Mouse (Mus musculus) CH12.LX (cell line): ENCODE data around the gene Fam114a1. TPM values are rescaled to one million over a fixed set of nuclear protein-coding genes. Genes with fewer than 3 reads are reported as not detected.

Experiments used
- DNase-seq: peaks from one replicate; pipeline ENCODE4 v3.0.0-alpha.2; 2013; ENCODE audit errors: extremely low read depth
- H3K27ac ChIP-seq: 2 replicates; pipeline ENCODE4 v1.5.1; 2012; ENCODE audit warnings: low read depth, mild to moderate bottlenecking, control low read depth, moderate library complexity; ENCODE audit not compliant: insufficient read depth
- H3K27me3 ChIP-seq: replicated peaks from 2 replicates; pipeline ENCODE3; 2012; ENCODE audit warnings: inconsistent platforms
- H3K36me3 ChIP-seq, 2 experiments: replicated peaks in 1 of 2; 2 replicates each; pipeline versions ENCODE3 to v1.6.1; 2012; ENCODE audit warnings: inconsistent platforms in 1 of 2, low read length in 1 of 2, mild to moderate bottlenecking in 1 of 2, mixed read lengths in 1 of 2, moderate library complexity in 1 of 2; ENCODE audit not compliant: control insufficient read depth in 1 of 2, insufficient read depth in 1 of 2
- H3K4me1 ChIP-seq, 2 experiments: 2 replicates each; pipeline ENCODE4 v1.6.1; 2012; ENCODE audit warnings: inconsistent platforms in 1 of 2, moderate library complexity in 1 of 2; ENCODE audit not compliant: insufficient read depth in 2 of 2, control insufficient read depth in 1 of 2
- H3K4me2 ChIP-seq: 2 replicates; pipeline ENCODE4 v1.6.1; 2012; ENCODE audit warnings: low read depth, mild to moderate bottlenecking, control low read depth; ENCODE audit not compliant: poor library complexity, insufficient read depth, severe bottlenecking
- H3K4me3 ChIP-seq, 3 experiments: fragments of 150-350 bp in 1 of 3; sonication (generic) in 1 of 3; replicated peaks in 1 of 3; 2 replicates each; pipeline versions ENCODE3 to v1.5.1; 2011 to 2012; ENCODE audit warnings: low read depth in 2 of 3, low read length in 2 of 3, mild to moderate bottlenecking in 2 of 3, moderate library complexity in 2 of 3, control low read depth in 1 of 3, improper control_type of control experiment in 1 of 3, inconsistent platforms in 1 of 3, mixed read lengths in 1 of 3; ENCODE audit not compliant: poor library complexity in 1 of 3
- H3K79me2 ChIP-seq: replicated peaks from 2 replicates; pipeline ENCODE4 v1.6.1; 2012; ENCODE audit warnings: mild to moderate bottlenecking, moderate library complexity; ENCODE audit not compliant: control insufficient read depth, poor library complexity, insufficient read depth, severe bottlenecking; ENCODE audit errors: extremely low read depth
- H3K9ac ChIP-seq: 2 replicates; pipeline ENCODE4 v1.6.1; 2012; ENCODE audit warnings: low read depth, mild to moderate bottlenecking, control low read depth, moderate library complexity; ENCODE audit not compliant: insufficient read depth
- H3K9me3 ChIP-seq: replicated peaks from 2 replicates; pipeline ENCODE3; 2012; ENCODE audit warnings: low read length, inconsistent platforms, mixed read lengths
- E2F4 ChIP-seq: IDR thresholded peaks from 2 replicates; pipeline ENCODE4 v1.6.1; 2011; ENCODE audit warnings: low read depth, low read length, improper control_type of control experiment; ENCODE audit not compliant: insufficient replicate concordance
- ETS1 ChIP-seq: conservative IDR thresholded peaks from 2 replicates; pipeline ENCODE4 v1.6.1; 2012; ENCODE audit warnings: low read depth, mild to moderate bottlenecking, inconsistent platforms, low read length, improper control_type of control experiment, moderate library complexity
- GABPA ChIP-seq: IDR thresholded peaks from 2 replicates; pipeline ENCODE4 v1.6.1; 2012; ENCODE audit warnings: low read depth, low read length, improper control_type of control experiment, inconsistent platforms; ENCODE audit not compliant: insufficient replicate concordance
- HCFC1 ChIP-seq: IDR thresholded peaks from 2 replicates; pipeline ENCODE4 v1.6.1; 2012; ENCODE audit warnings: low read depth, mild to moderate bottlenecking, inconsistent platforms, low read length, improper control_type of control experiment
- JUN ChIP-seq: IDR thresholded peaks from 2 replicates; pipeline ENCODE4 v1.6.1; 2011; ENCODE audit warnings: low read depth, mild to moderate bottlenecking, low read length, improper control_type of control experiment, moderate library complexity; ENCODE audit not compliant: insufficient read depth
- MAX ChIP-seq: IDR thresholded peaks from 2 replicates; pipeline ENCODE4 v1.6.1; 2011; ENCODE audit warnings: low read length, improper control_type of control experiment
- MAZ ChIP-seq: IDR thresholded peaks from 2 replicates; pipeline ENCODE4 v1.6.1; 2012; ENCODE audit warnings: low read depth, mild to moderate bottlenecking, inconsistent platforms, low read length, improper control_type of control experiment, moderate library complexity
- MEF2A ChIP-seq: IDR thresholded peaks from 2 replicates; pipeline ENCODE4 v1.6.1; 2014; ENCODE audit warnings: low read depth, mild to moderate bottlenecking, inconsistent platforms, low read length, improper control_type of control experiment, borderline replicate concordance
- NRF1 ChIP-seq: IDR thresholded peaks from 2 replicates; pipeline ENCODE4 v1.6.1; 2014; ENCODE audit warnings: low read depth, mild to moderate bottlenecking, inconsistent platforms, low read length, improper control_type of control experiment, moderate library complexity
- POLR2AphosphoS2 ChIP-seq: IDR thresholded peaks from 2 replicates; pipeline ENCODE4 v1.6.1; 2011; ENCODE audit warnings: low read depth, low read length, improper control_type of control experiment
- RAD21 ChIP-seq: IDR thresholded peaks from 2 replicates; pipeline ENCODE4 v1.6.1; 2011; ENCODE audit warnings: low read depth, mild to moderate bottlenecking, low read length, improper control_type of control experiment, moderate library complexity
- RCOR1 ChIP-seq: conservative IDR thresholded peaks from 2 replicates; pipeline ENCODE4 v1.6.1; 2012; ENCODE audit warnings: low read depth, mild to moderate bottlenecking, inconsistent platforms, low read length, improper control_type of control experiment
- SMC3 ChIP-seq: IDR thresholded peaks from 2 replicates; pipeline ENCODE4 v1.6.1; 2011; ENCODE audit warnings: low read depth, low read length, improper control_type of control experiment
- UBTF ChIP-seq: IDR thresholded peaks from 2 replicates; pipeline ENCODE4 v1.6.1; 2012; ENCODE audit warnings: low read depth, mild to moderate bottlenecking, inconsistent platforms, low read length, improper control_type of control experiment, moderate library complexity
- ZKSCAN1 ChIP-seq: IDR thresholded peaks from 2 replicates; pipeline ENCODE4 v1.6.1; 2012; ENCODE audit warnings: low read depth, inconsistent platforms, low read length, improper control_type of control experiment, borderline replicate concordance
- ZMIZ1 ChIP-seq: IDR thresholded peaks from 2 replicates; pipeline ENCODE4 v1.6.1; 2012; ENCODE audit warnings: low read depth, mild to moderate bottlenecking, inconsistent platforms, low read length, improper control_type of control experiment
- ZNF384 ChIP-seq: IDR thresholded peaks from 2 replicates; pipeline ENCODE4 v1.6.1; 2012; ENCODE audit warnings: low read depth, low read length, improper control_type of control experiment, inconsistent platforms
- dilution Hi-C: fragments of 300-500 bp; cut with MboI; formaldehyde crosslinking; loops from 2 replicates; pipeline ENCODE4 v1.14.3; 2020; ENCODE audit warnings: low sequenced_read_pairs; ENCODE audit not compliant: extremely low pct_unique_long_range_greater_than_20kb, extremely low pct_ligation_motif_present
- in situ Hi-C: fragments of 300-500 bp; cut with MboI; formaldehyde crosslinking; loops from 3 replicates; pipeline ENCODE4 v1.14.3; 2019; ENCODE audit warnings: low sequenced_read_pairs, low pct_ligation_motif_present, low pct_unique_long_range_greater_than_20kb, mixed read lengths
- polyA plus RNA-seq: library from polyadenylated mRNA; unstranded; fragments of >175 nt; gene quantifications from 2 replicates; pipeline ENCODE4 v1.2.1, GENCODE M21; 2012; ENCODE audit warnings: low read depth; ENCODE audit not compliant: insufficient read length
- total RNA-seq, 2 experiments: library from RNA; depleted of rRNA; stranded (reverse); fragments of 300-350 nt in 1 of 2; fragments of >200 nt in 1 of 2; gene quantifications; 2 replicates each; pipeline ENCODE4 v1.2.3; 2012 to 2014

Gene Fam114a1
- total and polyA plus RNA-seq, 3 experiments, result 0.12 to 0.47 (median 0.27) TPM

- H3K79me2 ChIP-seq, result no peaks in the 10 kb centered on the region
- dilution Hi-C loops (no loop called here), in situ Hi-C loops (loop anchor here (25.0 kb wide), 1 partner anchor 708 kb away; no protein-coding TSS in a partner anchor)
- H3K9ac ChIP-seq, result no peak overlapping the region
- DNase-seq, result no peak
- no peaks in the 10 kb centered on the region for H3K9me3 ChIP-seq
- no peak overlapping the region for H3K4me3 ChIP-seq
- peaks cover 8 to 31% of the 10 kb centered on the region in 2 experiments; a peak in 3 of 4 replicates for H3K4me1 ChIP-seq
- no peaks in the 10 kb centered on the region for H3K36me3 ChIP-seq
- TF ChIP-seq RCOR1 (no peak), MAX (no peak), HCFC1 (no peak)
- no peak overlapping the region for H3K27ac ChIP-seq
- H3K4me2 ChIP-seq, result no peak overlapping the region
- H3K27me3 ChIP-seq, result no peaks in the 10 kb centered on the region
These were observed 34.2 kb downstream of the Fam114a1 start for GRCm38 (mm10) chr5:65003946-65004535.

DNA sequence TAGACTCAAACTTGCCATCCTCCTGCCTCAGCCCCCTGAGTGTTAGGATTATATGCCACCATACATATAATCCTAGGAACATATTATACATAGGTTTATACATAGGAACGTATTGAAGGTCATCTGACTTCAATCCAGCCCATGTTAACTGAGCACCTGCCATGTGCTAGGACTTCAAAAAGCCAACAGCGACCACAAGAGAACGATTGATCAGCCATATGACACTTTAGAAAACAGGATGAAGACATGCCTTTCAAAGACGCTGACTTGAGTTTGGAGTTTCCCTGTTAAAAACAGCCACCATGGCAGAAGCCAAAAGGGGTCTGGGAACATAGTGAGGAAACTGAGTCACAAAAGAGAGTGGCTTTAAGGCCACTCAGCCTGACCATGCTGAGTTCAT, 35.4 kb downstream of the Fam114a1 start:
- no peaks in the 10 kb centered on the region for H3K27me3 ChIP-seq
- in situ Hi-C loops, result loop anchor here (5.0 to 25.0 kb wide), 2 partner anchors 232 to 707 kb away; no protein-coding TSS in a partner anchor
- no peak overlapping the region for H3K4me2 ChIP-seq
- no peaks in the 10 kb centered on the region for H3K36me3 ChIP-seq
- peaks cover 6% of the 10 kb centered on the region for H3K9me3 ChIP-seq
- DNase-seq, result no peak
- no peaks in the 10 kb centered on the region for H3K79me2 ChIP-seq
- dilution Hi-C loops, result no loop called here
- H3K4me1 ChIP-seq, result peaks cover 8 to 31% of the 10 kb centered on the region in 2 experiments; a peak in 3 of 4 replicates
- no peak overlapping the region for H3K27ac ChIP-seq
- H3K9ac ChIP-seq, result no peak overlapping the region
- no peak overlapping the region for H3K4me3 ChIP-seq
- TF ChIP-seq NRF1 (no peak), GABPA (no peak), ZNF384 (no peak), ZMIZ1 (no peak), UBTF (no peak), POLR2AphosphoS2 (no peak), ETS1 (no peak), RAD21 (no peak), MAX (no peak), SMC3 (no peak), MEF2A (no peak), ZKSCAN1 (no peak), E2F4 (no peak), JUN (no peak), MAZ (no peak)
- TF ChIP-seq, all 38 proteins: peak for 0
